Mouse (Mus musculus): ENCODE data around the gene Apobec4. TPM values are rescaled to one million over a fixed set of nuclear protein-coding genes. Genes with fewer than 3 reads are reported as not detected.

The Apobec4 gene
- polyA plus RNA-seq, 1 experiment from 2014 or later, result 0.25 TPM

DNA sequence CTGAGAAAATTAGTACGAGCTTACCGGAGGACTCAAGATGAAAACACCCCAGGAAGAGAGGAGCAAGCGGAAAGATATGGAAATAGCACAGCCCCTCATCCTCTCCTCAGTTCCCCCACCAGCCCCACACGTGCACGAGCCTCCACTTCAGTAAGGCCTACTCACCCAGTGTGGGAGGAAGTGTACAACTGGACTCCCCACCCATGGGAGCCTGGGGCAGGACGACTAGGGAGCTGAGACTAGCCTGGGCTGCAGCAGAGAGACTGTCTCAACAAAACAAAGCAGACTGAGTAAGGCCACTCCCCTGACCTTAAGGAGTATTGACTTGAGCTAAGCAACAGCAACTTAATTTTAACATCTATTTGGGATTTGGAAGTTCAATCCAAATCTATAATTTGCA is 32.2 kb upstream of the Apobec4 start:
- no peaks in the 10 kb centered on the region for H3K9me3 ChIP-seq (ENCODE audit: control insufficient read depth, low read length)
- no peak overlapping the region for H3K4me3 ChIP-seq (ENCODE audit: low read length)
- ATAC-seq (ENCODE audit: low read depth), result peak; percentile 52; the same call in 1 of the 2 replicates
- 0 out of 2 replicates have a peak overlapping the region, but pooled peaks have one; percentile 15 for H3K9ac ChIP-seq (ENCODE audit: low read length)
- H3K27ac ChIP-seq (ENCODE audit: low read length), result peak overlapping the region; percentile 21
- no peaks in the 10 kb centered on the region for H3K27me3 ChIP-seq (ENCODE audit: control insufficient read depth, insufficient read depth, low read depth, low read length)
- WGBS, result 32% methylated on average over 6 of the region's 6 CpGs
- H3K4me1 ChIP-seq (replicated peaks; ENCODE audit: control insufficient read depth, insufficient read depth, low read length), result peaks cover 3% of the 10 kb centered on the region; the same call in 1 of the 2 replicates
- no peak overlapping the region for H3K4me2 ChIP-seq (ENCODE audit: low read depth, low read length)
- H3K36me3 ChIP-seq (ENCODE audit: control insufficient read depth, insufficient read depth, low read length), result no peaks in the 10 kb centered on the region

DNA sequence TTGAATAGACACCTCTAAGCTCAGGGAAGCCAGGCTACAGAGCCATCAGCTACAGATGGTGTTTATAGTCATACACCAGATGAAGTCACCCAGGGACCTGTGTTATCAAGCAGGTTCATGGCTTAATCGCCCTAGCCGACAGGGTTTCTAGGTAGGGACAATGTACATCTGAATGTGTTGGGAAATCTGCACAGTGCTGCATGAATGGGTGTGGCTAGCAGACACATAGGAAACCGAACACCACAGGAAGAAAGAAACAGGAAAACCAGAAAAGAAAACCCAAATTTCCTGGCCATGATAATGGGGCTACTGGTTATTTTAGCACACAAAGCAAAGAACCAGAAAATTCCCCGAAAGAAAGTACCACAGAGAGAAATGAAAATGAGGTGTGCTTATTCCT is 29.4 kb upstream of the Apobec4 start:
- Histone ChIP-seq H3K27me3 (ENCODE audit: control insufficient read depth, insufficient read depth, low read depth, low read length) (no peaks in the 10 kb centered on the region), H3K4me2 (ENCODE audit: low read depth, low read length) (no peak overlapping the region), H3K27ac (ENCODE audit: low read length) (no peak overlapping the region), H3K9ac (ENCODE audit: low read length) (no peak overlapping the region), H3K36me3 (ENCODE audit: control insufficient read depth, insufficient read depth, low read length) (no peaks in the 10 kb centered on the region), H3K9me3 (ENCODE audit: control insufficient read depth, low read length) (no peaks in the 10 kb centered on the region), H3K4me3 (ENCODE audit: low read length) (no peak overlapping the region), H3K4me1 (replicated peaks; ENCODE audit: control insufficient read depth, insufficient read depth, low read length) (peaks cover 3% of the 10 kb centered on the region; the same call in 1 of the 2 replicates)
- ATAC-seq (ENCODE audit: low read depth), result no peak
- 71% methylated on average over 4 of the region's 4 CpGs for WGBS

DNA sequence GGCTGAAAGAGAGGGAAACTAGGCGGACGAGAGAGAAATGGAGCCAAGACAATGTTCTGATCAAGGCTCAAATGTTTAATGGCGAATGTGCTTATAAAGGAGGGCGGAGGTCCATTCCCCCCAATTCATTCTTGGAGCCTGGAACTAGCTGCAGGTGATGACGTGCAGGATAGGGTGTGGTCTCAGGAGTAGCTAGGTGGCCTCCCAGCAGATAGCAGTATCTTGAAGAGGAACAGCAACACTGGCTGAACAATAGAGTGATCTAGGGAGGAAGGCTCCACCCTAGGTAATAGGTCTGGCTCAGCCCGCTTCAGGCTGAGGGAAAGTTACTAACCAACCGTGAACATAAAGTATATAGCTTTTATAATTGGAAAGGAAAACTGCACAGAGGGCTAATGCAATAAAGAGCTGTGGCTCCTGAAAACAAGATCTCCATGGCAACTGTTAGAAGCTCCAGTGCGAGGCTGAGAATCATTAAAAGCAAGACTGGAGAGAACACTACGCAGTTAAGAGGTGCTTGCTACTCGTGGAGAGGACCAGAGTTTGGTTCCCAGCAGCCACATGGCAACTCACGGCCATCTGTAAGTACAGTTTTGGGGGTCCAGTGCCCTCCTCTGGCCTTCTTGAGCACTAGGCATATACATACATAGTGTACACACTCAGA is 28.7 kb upstream of the Apobec4 start:
- Histone ChIP-seq H3K9ac (ENCODE audit: low read length) (no peak overlapping the region), H3K9me3 (ENCODE audit: control insufficient read depth, low read length) (no peaks in the 10 kb centered on the region), H3K4me1 (replicated peaks; ENCODE audit: control insufficient read depth, insufficient read depth, low read length) (peaks cover 3% of the 10 kb centered on the region; the same call in 1 of the 2 replicates), H3K4me2 (ENCODE audit: low read depth, low read length) (no peak overlapping the region), H3K36me3 (ENCODE audit: control insufficient read depth, insufficient read depth, low read length) (no peaks in the 10 kb centered on the region), H3K27ac (ENCODE audit: low read length) (no peak overlapping the region), H3K4me3 (ENCODE audit: low read length) (no peak overlapping the region), H3K27me3 (ENCODE audit: control insufficient read depth, insufficient read depth, low read depth, low read length) (no peaks in the 10 kb centered on the region)
- WGBS, result 84% methylated on average over 11 of the region's 11 CpGs
- no peak for ATAC-seq (ENCODE audit: low read depth)

DNA sequence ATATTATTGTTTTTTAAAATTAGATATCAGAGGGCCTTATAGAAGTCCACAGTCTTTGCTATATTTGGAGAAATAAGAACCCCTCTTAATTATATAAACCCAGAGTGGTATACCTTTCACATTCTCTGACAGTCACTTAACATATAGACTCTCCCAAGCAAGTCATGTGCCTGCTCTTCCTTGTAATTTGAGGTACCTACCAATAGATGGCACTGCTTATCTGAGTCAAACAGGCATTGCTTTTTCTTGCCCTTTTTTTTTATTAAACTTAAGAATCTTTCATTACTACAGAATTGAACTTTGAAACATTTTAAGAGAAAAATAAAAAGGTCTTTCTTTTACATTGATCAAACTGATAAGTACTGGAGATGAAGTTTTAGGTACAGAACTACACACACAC is 26.1 kb upstream of the Apobec4 start:
- H3K9me3 ChIP-seq (ENCODE audit: control insufficient read depth, low read length), result no peaks in the 10 kb centered on the region
- no peak overlapping the region for H3K4me3 ChIP-seq (ENCODE audit: low read length)
- no peak overlapping the region for H3K27ac ChIP-seq (ENCODE audit: low read length)
- ATAC-seq (ENCODE audit: low read depth), result no peak
- H3K27me3 ChIP-seq (ENCODE audit: control insufficient read depth, insufficient read depth, low read depth, low read length), result no peaks in the 10 kb centered on the region
- H3K9ac ChIP-seq (ENCODE audit: low read length), result no peak overlapping the region
- 0 out of 2 replicates have a peak, but pooled peaks cover 3% of the 10 kb centered on the region for H3K4me1 ChIP-seq (replicated peaks; ENCODE audit: control insufficient read depth, insufficient read depth, low read length)
- H3K4me2 ChIP-seq (ENCODE audit: low read depth, low read length), result no peak overlapping the region
- no peaks in the 10 kb centered on the region for H3K36me3 ChIP-seq (ENCODE audit: control insufficient read depth, insufficient read depth, low read length)

DNA sequence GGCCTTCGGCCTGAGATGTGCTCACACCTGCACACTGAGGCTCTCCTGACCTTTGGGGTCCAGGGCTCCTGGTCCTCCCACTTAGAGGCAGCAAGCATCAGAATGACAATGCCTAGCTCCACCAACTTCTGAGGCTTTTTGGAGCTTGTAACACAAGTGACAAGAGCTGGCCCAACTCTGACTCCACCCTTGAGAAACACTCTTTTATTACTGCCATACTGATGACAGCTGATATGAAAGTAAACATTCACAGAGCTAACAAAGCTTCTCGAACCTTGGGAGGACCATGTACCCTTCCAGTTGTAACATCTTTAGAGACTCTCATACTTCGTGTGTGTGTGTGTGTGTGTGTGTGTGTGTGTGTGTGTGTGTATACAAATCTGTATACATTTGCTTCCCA is 24.3 kb upstream of the Apobec4 start:
- no peak for ATAC-seq (ENCODE audit: low read depth)
- 40% methylated on average over 3 of the region's 3 CpGs for WGBS
- Histone ChIP-seq H3K4me3 (ENCODE audit: low read length) (no peak overlapping the region), H3K4me2 (ENCODE audit: low read depth, low read length) (no peak overlapping the region), H3K27me3 (ENCODE audit: control insufficient read depth, insufficient read depth, low read depth, low read length) (no peaks in the 10 kb centered on the region), H3K9ac (ENCODE audit: low read length) (no peak overlapping the region), H3K36me3 (ENCODE audit: control insufficient read depth, insufficient read depth, low read length) (no peaks in the 10 kb centered on the region), H3K9me3 (ENCODE audit: control insufficient read depth, low read length) (no peaks in the 10 kb centered on the region), H3K4me1 (replicated peaks; ENCODE audit: control insufficient read depth, insufficient read depth, low read length) (0 out of 2 replicates have a peak, but pooled peaks cover 3% of the 10 kb centered on the region), H3K27ac (ENCODE audit: low read length) (no peak overlapping the region)

DNA sequence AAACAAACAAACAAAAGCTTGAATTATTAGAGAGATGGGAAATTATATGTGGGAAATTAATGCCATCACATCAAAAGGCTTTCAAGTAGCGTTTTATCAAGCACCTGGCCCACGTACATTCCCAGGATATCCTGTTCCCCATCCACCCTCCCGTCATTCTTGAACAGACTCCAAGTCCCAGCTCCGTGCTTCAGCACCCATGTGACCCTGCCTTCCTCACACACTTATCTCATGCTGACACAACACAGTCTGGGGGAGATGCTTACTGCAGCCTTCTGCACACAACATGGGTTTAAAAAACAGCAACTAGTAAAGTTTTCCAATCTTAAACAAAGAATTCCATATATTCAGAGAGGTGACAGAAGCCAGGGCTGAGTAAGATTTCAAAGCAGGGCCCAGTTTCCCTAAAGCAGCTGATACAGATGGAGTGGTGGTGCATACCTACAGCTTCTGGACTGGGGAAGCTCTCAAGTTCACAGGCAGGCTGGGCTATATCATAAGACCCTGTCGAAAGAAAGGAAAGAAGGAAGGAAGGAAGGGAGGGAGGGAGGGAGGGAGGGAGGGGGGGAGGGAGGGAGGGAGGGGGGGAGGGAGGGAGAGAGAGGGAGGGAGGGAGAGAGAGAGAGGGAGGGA is 22.6 kb upstream of the Apobec4 start:
- Histone ChIP-seq H3K9me3 (ENCODE audit: control insufficient read depth, low read length) (no peaks in the 10 kb centered on the region), H3K4me1 (replicated peaks; ENCODE audit: control insufficient read depth, insufficient read depth, low read length) (0 out of 2 replicates have a peak, but pooled peaks cover 3% of the 10 kb centered on the region), H3K4me3 (ENCODE audit: low read length) (no peak overlapping the region), H3K36me3 (ENCODE audit: control insufficient read depth, insufficient read depth, low read length) (no peaks in the 10 kb centered on the region), H3K27ac (ENCODE audit: low read length) (no peak overlapping the region), H3K4me2 (ENCODE audit: low read depth, low read length) (no peak overlapping the region), H3K9ac (ENCODE audit: low read length) (no peak overlapping the region), H3K27me3 (ENCODE audit: control insufficient read depth, insufficient read depth, low read depth, low read length) (no peaks in the 10 kb centered on the region)
- ATAC-seq (ENCODE audit: low read depth), result peak; percentile 73; the same call in 1 of the 2 replicates
- 16% methylated on average over 4 of the region's 5 CpGs for WGBS

DNA sequence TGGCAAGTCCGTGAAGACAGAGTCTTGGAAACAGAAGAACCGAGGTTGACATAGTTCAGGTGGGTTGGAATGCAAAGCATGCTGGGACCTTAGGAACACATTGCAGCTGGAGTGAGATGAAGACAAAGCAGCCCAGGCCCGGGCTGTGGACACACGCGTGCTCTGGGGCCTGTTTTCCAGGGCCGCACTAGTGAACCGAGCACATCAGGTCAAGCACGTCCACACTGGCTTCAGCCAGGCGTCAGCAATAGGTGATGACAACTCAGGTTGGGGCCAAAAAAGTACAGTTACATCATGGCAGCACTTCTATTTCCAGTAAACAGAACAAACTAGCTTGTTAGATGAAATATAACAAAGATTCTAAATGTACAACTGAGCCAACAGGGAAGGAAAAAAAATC is 11.6 kb upstream of the Apobec4 start:
- Histone ChIP-seq H3K27me3 (ENCODE audit: control insufficient read depth, insufficient read depth, low read depth, low read length) (no peaks in the 10 kb centered on the region), H3K9me3 (ENCODE audit: control insufficient read depth, low read length) (no peaks in the 10 kb centered on the region), H3K36me3 (ENCODE audit: control insufficient read depth, insufficient read depth, low read length) (no peaks in the 10 kb centered on the region), H3K27ac (ENCODE audit: low read length) (no peak overlapping the region), H3K4me2 (ENCODE audit: low read depth, low read length) (no peak overlapping the region), H3K4me3 (ENCODE audit: low read length) (no peak overlapping the region), H3K9ac (ENCODE audit: low read length) (no peak overlapping the region), H3K4me1 (replicated peaks; ENCODE audit: control insufficient read depth, insufficient read depth, low read length) (peaks cover 4% of the 10 kb centered on the region; the same call in 1 of the 2 replicates)
- ATAC-seq (ENCODE audit: low read depth), result no peak
- 64% methylated on average over 9 of the region's 9 CpGs for WGBS

DNA sequence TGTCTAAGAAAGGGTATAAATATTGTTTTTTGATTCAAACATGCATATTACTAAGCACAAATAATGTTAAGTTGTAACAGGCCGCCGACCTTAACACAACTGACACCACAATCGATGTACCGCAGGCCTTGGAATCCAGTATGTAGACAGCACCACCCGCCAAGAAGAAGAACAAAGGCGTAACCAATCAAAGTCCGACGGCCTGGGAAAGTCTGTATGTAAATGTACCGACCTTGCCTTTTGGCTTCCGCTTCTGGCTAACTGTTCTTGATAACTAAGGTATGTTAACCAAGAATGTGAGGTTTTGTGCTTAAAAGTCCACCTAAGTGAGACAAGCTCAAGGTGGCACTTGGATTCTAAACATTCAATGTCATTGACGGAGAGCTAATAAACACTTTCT is 11.0 kb upstream of the Apobec4 start:
- Histone ChIP-seq H3K4me3 (ENCODE audit: low read length) (no peak overlapping the region), H3K27me3 (ENCODE audit: control insufficient read depth, insufficient read depth, low read depth, low read length) (no peaks in the 10 kb centered on the region), H3K9me3 (ENCODE audit: control insufficient read depth, low read length) (no peaks in the 10 kb centered on the region), H3K9ac (ENCODE audit: low read length) (no peak overlapping the region), H3K36me3 (ENCODE audit: control insufficient read depth, insufficient read depth, low read length) (no peaks in the 10 kb centered on the region), H3K4me1 (replicated peaks; ENCODE audit: control insufficient read depth, insufficient read depth, low read length) (peaks cover 4% of the 10 kb centered on the region; the same call in 1 of the 2 replicates), H3K4me2 (ENCODE audit: low read depth, low read length) (no peak overlapping the region), H3K27ac (ENCODE audit: low read length) (no peak overlapping the region)
- WGBS, result 88% methylated on average over 11 of the region's 11 CpGs
- no peak for ATAC-seq (ENCODE audit: low read depth)

DNA sequence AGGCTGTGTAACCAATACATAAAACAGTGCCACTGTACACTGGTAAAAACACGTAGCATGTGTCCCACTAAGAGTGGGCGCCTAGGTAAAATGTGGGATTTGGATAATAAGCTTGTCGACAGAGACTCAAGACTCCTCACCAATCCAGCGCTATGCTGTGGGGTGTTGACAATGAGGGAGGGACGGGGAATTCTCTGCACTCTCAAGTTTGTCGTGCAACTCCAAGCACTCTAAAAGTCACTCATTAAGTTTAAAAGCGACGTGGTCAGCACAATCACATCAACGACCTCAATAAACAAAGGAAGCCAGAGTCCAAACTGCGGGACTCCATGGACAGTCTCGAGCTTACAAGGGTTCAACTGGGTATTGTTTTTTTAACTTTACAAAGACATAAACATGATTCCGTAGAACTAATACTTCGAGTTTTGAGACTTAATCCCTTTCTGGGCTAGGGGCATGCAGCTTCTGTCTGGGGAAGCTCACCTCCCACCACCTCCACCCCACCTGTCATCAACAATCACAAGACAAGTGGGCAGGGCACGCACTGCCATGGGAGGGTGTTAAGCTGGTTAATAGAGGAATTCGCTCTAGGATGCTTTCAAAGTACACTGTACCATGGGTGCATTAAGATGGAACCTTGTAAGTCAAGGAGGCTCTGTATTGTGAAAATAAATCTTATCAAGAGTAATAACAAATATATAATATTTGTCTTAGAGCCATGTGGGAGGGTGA is 7.1 kb upstream of the Apobec4 start:
- H3K27me3 ChIP-seq (ENCODE audit: control insufficient read depth, insufficient read depth, low read depth, low read length), result no peaks in the 10 kb centered on the region
- no peak for ATAC-seq (ENCODE audit: low read depth)
- H3K27ac ChIP-seq (ENCODE audit: low read length), result no peak overlapping the region
- WGBS, result 33% methylated on average over 15 of the region's 15 CpGs
- H3K36me3 ChIP-seq (ENCODE audit: control insufficient read depth, insufficient read depth, low read length), result no peaks in the 10 kb centered on the region
- H3K9ac ChIP-seq (ENCODE audit: low read length), result no peak overlapping the region
- H3K4me2 ChIP-seq (ENCODE audit: low read depth, low read length), result no peak overlapping the region
- H3K9me3 ChIP-seq (ENCODE audit: control insufficient read depth, low read length), result no peaks in the 10 kb centered on the region
- H3K4me1 ChIP-seq (replicated peaks; ENCODE audit: control insufficient read depth, insufficient read depth, low read length), result peaks cover 4% of the 10 kb centered on the region; the same call in 1 of the 2 replicates
- no peak overlapping the region for H3K4me3 ChIP-seq (ENCODE audit: low read length)
